Mouse (Mus musculus): Measurements from ENCODE around the gene Chaf1a. TPM values are rescaled to one million over a fixed set of nuclear protein-coding genes. Genes with fewer than 3 reads are reported as not detected.
A peak's percentile ranks its signal among the peaks of the same experiment; 100 is the strongest.

Gene Chaf1a
- total and polyA plus RNA-seq, 2 experiments from 2014 or later: 4.5 to 6.1 TPM

GRCm38 (mm10) chr17:56011441-56011840 is 28.8 kb upstream of the Chaf1a start:
- no peak for DNase-seq (ENCODE audit: low spot score)
- 74% methylated on average over 7 of the region's 7 CpGs for WGBS
- TF ChIP-seq CTCF (IDR thresholded peaks at IDR 0.05; ENCODE audit: low read depth): no peak
- H3K9ac ChIP-seq (replicated peaks; ENCODE audit: low read length): no peak overlapping the region
- H3K9me3 ChIP-seq (ENCODE audit: low read length): no peaks in the 10 kb centered on the region
- ATAC-seq: no peak
- H3K36me3 ChIP-seq (ENCODE audit: insufficient read depth, low read length): peaks cover 34% of the 10 kb centered on the region
- no peak overlapping the region for H3K4me2 ChIP-seq (ENCODE audit: low read depth, low read length)
- peaks cover 14% of the 10 kb centered on the region for H3K4me1 ChIP-seq (ENCODE audit: insufficient read depth, low read length)
- H3K27me3 ChIP-seq (ENCODE audit: insufficient read depth, low read length): no peaks in the 10 kb centered on the region
- H3K4me3 ChIP-seq (ENCODE audit: low read length): no peak overlapping the region
- no peak overlapping the region for H3K27ac ChIP-seq

GRCm38 (mm10) chr17:56015293-56015692 is 24.9 kb upstream of the Chaf1a start:
- WGBS: 92% methylated on average over 9 of the region's 9 CpGs
- no peak overlapping the region for H3K9ac ChIP-seq (replicated peaks; ENCODE audit: low read length)
- H3K4me1 ChIP-seq (ENCODE audit: insufficient read depth, low read length): peaks cover 8% of the 10 kb centered on the region
- H3K4me3 ChIP-seq (ENCODE audit: low read length): no peak overlapping the region
- no peak for TF ChIP-seq CTCF (IDR thresholded peaks at IDR 0.05; ENCODE audit: low read depth)
- DNase-seq (ENCODE audit: low spot score) (no peak), ATAC-seq (no peak)
- H3K9me3 ChIP-seq (ENCODE audit: low read length): no peaks in the 10 kb centered on the region
- no peak overlapping the region for H3K27ac ChIP-seq
- H3K36me3 ChIP-seq (ENCODE audit: insufficient read depth, low read length): peaks cover 62% of the 10 kb centered on the region
- no peak overlapping the region for H3K4me2 ChIP-seq (ENCODE audit: low read depth, low read length)
- no peaks in the 10 kb centered on the region for H3K27me3 ChIP-seq (ENCODE audit: insufficient read depth, low read length)

- no peaks in the 10 kb centered on the region for H3K9me3 ChIP-seq (ENCODE audit: low read length)
- TF ChIP-seq CTCF (IDR thresholded peaks at IDR 0.05; ENCODE audit: low read depth): no peak
- ATAC-seq (no peak), DNase-seq (ENCODE audit: low spot score) (no peak)
- H3K27ac ChIP-seq: no peak overlapping the region
- no peak overlapping the region for H3K9ac ChIP-seq (replicated peaks; ENCODE audit: low read length)
- H3K27me3 ChIP-seq (ENCODE audit: insufficient read depth, low read length): no peaks in the 10 kb centered on the region
- WGBS: 88% methylated on average over 8 of the region's 8 CpGs
- H3K4me1 ChIP-seq (ENCODE audit: insufficient read depth, low read length): no peaks in the 10 kb centered on the region; the same call in 1 of the 2 replicates
- no peak overlapping the region for H3K4me3 ChIP-seq (ENCODE audit: low read length)
- H3K4me2 ChIP-seq (ENCODE audit: low read depth, low read length): no peak overlapping the region
- H3K36me3 ChIP-seq (ENCODE audit: insufficient read depth, low read length): peaks cover 59% of the 10 kb centered on the region
These were observed 23.9 kb upstream of the Chaf1a start for GRCm38 (mm10) chr17:56016382-56016781.

GRCm38 (mm10) chr17:56016793-56017785 is 23.1 kb upstream of the Chaf1a start:
- ATAC-seq (no peak), DNase-seq (ENCODE audit: low spot score) (no peak)
- Histone ChIP-seq H3K9ac (replicated peaks; ENCODE audit: low read length) (no peak overlapping the region), H3K36me3 (ENCODE audit: insufficient read depth, low read length) (peaks cover 52% of the 10 kb centered on the region), H3K27ac (peak overlapping the region; percentile 64; the same call in 1 of the 2 replicates), H3K27me3 (ENCODE audit: insufficient read depth, low read length) (no peaks in the 10 kb centered on the region), H3K4me3 (ENCODE audit: low read length) (no peak overlapping the region), H3K4me1 (ENCODE audit: insufficient read depth, low read length) (peaks cover 3% of the 10 kb centered on the region; the same call in 1 of the 2 replicates), H3K9me3 (ENCODE audit: low read length) (no peaks in the 10 kb centered on the region), H3K4me2 (ENCODE audit: low read depth, low read length) (no peak overlapping the region)
- TF ChIP-seq CTCF (IDR thresholded peaks at IDR 0.05; ENCODE audit: low read depth): no peak
- WGBS: 75% methylated on average over 15 of the region's 15 CpGs

- Histone ChIP-seq H3K4me3 (ENCODE audit: low read length) (no peak overlapping the region), H3K36me3 (ENCODE audit: insufficient read depth, low read length) (peaks cover 52% of the 10 kb centered on the region), H3K9me3 (ENCODE audit: low read length) (no peaks in the 10 kb centered on the region), H3K27ac (peak overlapping the region; percentile 64), H3K27me3 (ENCODE audit: insufficient read depth, low read length) (no peaks in the 10 kb centered on the region), H3K4me2 (ENCODE audit: low read depth, low read length) (no peak overlapping the region), H3K9ac (replicated peaks; ENCODE audit: low read length) (no peak overlapping the region), H3K4me1 (ENCODE audit: insufficient read depth, low read length) (peaks cover 3% of the 10 kb centered on the region; the same call in 1 of the 2 replicates)
- ATAC-seq (no peak), DNase-seq (ENCODE audit: low spot score) (no peak)
- WGBS: 85% methylated on average over 7 of the region's 7 CpGs
- TF ChIP-seq CTCF (IDR thresholded peaks at IDR 0.05; ENCODE audit: low read depth): no peak
These were observed 22.4 kb upstream of the Chaf1a start for GRCm38 (mm10) chr17:56017848-56018247.

GRCm38 (mm10) chr17:56018347-56019131 is 21.7 kb upstream of the Chaf1a start:
- ATAC-seq: peak; percentile 65
- no peak overlapping the region for H3K4me2 ChIP-seq (ENCODE audit: low read depth, low read length)

More at GRCm38 (mm10) chr17:56018347-56019131, 21.7 kb upstream of the Chaf1a start:
- peak; percentile 73 for TF ChIP-seq CTCF (IDR thresholded peaks at IDR 0.05; ENCODE audit: low read depth)
- H3K9me3 ChIP-seq (ENCODE audit: low read length): no peaks in the 10 kb centered on the region
- peak; percentile 73 for DNase-seq (ENCODE audit: low spot score)
- H3K27me3 ChIP-seq (ENCODE audit: insufficient read depth, low read length): no peaks in the 10 kb centered on the region
- H3K36me3 ChIP-seq (ENCODE audit: insufficient read depth, low read length): peaks cover 46% of the 10 kb centered on the region
- WGBS: 69% methylated on average over 20 of the region's 20 CpGs
- H3K27ac ChIP-seq: peak overlapping the region; percentile 64
- peaks cover 3% of the 10 kb centered on the region; the same call in 1 of the 2 replicates for H3K4me1 ChIP-seq (ENCODE audit: insufficient read depth, low read length)
- H3K9ac ChIP-seq (replicated peaks; ENCODE audit: low read length): no peak overlapping the region
- H3K4me3 ChIP-seq (ENCODE audit: low read length): no peak overlapping the region

Measured in hindbrain, postnatal 0 days (tissue).